Mouse (Mus musculus) midbrain, embryonic 14.5 days (tissue): ENCODE data around the gene Mark3. TPM values are rescaled to one million over a fixed set of nuclear protein-coding genes. Genes with fewer than 3 reads are reported as not detected.
"Not testable (repeated sequence)": the region's sequence is repeated elsewhere in the genome, so short reads cannot be mapped to it uniquely, and the experiment has no call there.

Experiments used
- ATAC-seq: fragments of 200-750 bp; cut with Nextera tagmentation; 2 replicates; pipeline ENCODE4 v1.8.0; 2017; ENCODE audit warnings: moderate number of reproducible peaks, moderate library complexity; ENCODE audit not compliant: low FRiP score, low TSS enrichment
- DNase-seq: peaks from one replicate; pipeline ENCODE4 v3.0.0-alpha.2; 2015
- H3K27ac ChIP-seq: fragments of 300-500 bp; sonication (generic); replicated peaks from 2 replicates; pipeline ENCODE4 v1.5.1; 2014; ENCODE audit warnings: mild to moderate bottlenecking, low read depth, low read length, moderate library complexity
- H3K27me3 ChIP-seq: fragments of 300-500 bp; sonication (generic); 2 replicates; pipeline ENCODE4 v1.6.1; 2014; ENCODE audit warnings: low read length, control low read depth, mixed read lengths; ENCODE audit not compliant: control insufficient read depth, insufficient read depth
- H3K36me3 ChIP-seq: fragments of 300-500 bp; sonication (generic); 2 replicates; pipeline ENCODE4 v1.6.1; 2014; ENCODE audit warnings: low read length, control low read depth; ENCODE audit not compliant: control insufficient read depth, insufficient read depth
- H3K4me1 ChIP-seq: fragments of 300-500 bp; sonication (generic); 2 replicates; pipeline ENCODE4 v1.6.1; 2014; ENCODE audit warnings: mild to moderate bottlenecking, antibody characterized with exemption, low read length, control low read depth; ENCODE audit not compliant: control insufficient read depth, insufficient read depth
- H3K4me2 ChIP-seq: fragments of 300-500 bp; sonication (generic); 2 replicates; pipeline ENCODE4 v1.6.1; 2014; ENCODE audit warnings: mild to moderate bottlenecking, low read length, moderate library complexity
- H3K4me3 ChIP-seq: fragments of 300-500 bp; sonication (generic); replicated peaks from 2 replicates; pipeline ENCODE4 v1.5.1; 2014; ENCODE audit warnings: low read depth, low read length
- H3K9ac ChIP-seq: fragments of 300-500 bp; sonication (generic); replicated peaks from 2 replicates; pipeline ENCODE4 v1.6.1; 2014; ENCODE audit warnings: mild to moderate bottlenecking, low read length, moderate library complexity
- H3K9me3 ChIP-seq: fragments of 300-500 bp; sonication (generic); 2 replicates; pipeline ENCODE4 v1.6.1; 2016; ENCODE audit warnings: low read length, control low read depth, mixed read lengths; ENCODE audit not compliant: control insufficient read depth
- WGBS: fragments of 180-500 bp; shearing (Covaris S2); extraction: QIAGEN DNeasy Blood & Tissue Kit; methylation state at CpG from one replicate; pipeline ENCODE4 v1.1.7; 2014; 5-methylcytosine and 5-hydroxymethylcytosine counted together
- polyA plus RNA-seq: library from polyadenylated mRNA; unstranded; fragments of >200 nt; fragmentation: Nextera tagmentation; extraction: Ambion mirVana; gene quantifications from 2 replicates; pipeline ENCODE4 v1.2.1, GENCODE M21; 2014

Mark3 gene
- polyA plus RNA-seq, 1 experiment from 2014 or later: 76.7 TPM

GRCm38 (mm10) chr12:111555357-111555756 lies 19.0 kb upstream of the Mark3 start:
- Histone ChIP-seq H3K9ac (no peak overlapping the region), H3K27ac (no peak overlapping the region), H3K36me3 (no peaks in the 10 kb centered on the region), H3K27me3 (no peaks in the 10 kb centered on the region), H3K4me2 (no peak overlapping the region), H3K9me3 (no peaks in the 10 kb centered on the region), H3K4me3 (no peak overlapping the region), H3K4me1 (no peaks in the 10 kb centered on the region)
- no peak for ATAC-seq
- DNase-seq: no peak
- 76% methylated on average over 4 of the region's 4 CpGs for WGBS

- not testable (repeated sequence) for H3K9ac ChIP-seq, H3K4me1 ChIP-seq, H3K4me3 ChIP-seq, H3K9me3 ChIP-seq, H3K4me2 ChIP-seq, ATAC-seq, DNase-seq, H3K27ac ChIP-seq, H3K27me3 ChIP-seq, H3K36me3 ChIP-seq
- 76% methylated on average over 5 of the region's 5 CpGs for WGBS
Measured at GRCm38 (mm10) chr12:111555893-111556292, 18.4 kb upstream of the Mark3 start.

GRCm38 (mm10) chr12:111557538-111557937 lies 16.8 kb upstream of the Mark3 start:
- ATAC-seq: no peak
- no peaks in the 10 kb centered on the region for H3K9me3 ChIP-seq
- H3K4me1 ChIP-seq: no peaks in the 10 kb centered on the region
- 79% methylated on average over 6 of the region's 6 CpGs for whole genome bisulfite sequencing
- H3K36me3 ChIP-seq: no peaks in the 10 kb centered on the region
- H3K27ac ChIP-seq: no peak overlapping the region
- no peaks in the 10 kb centered on the region for H3K27me3 ChIP-seq
- no peak overlapping the region for H3K4me3 ChIP-seq
- no peak overlapping the region for H3K4me2 ChIP-seq
- DNase-seq: no peak
- H3K9ac ChIP-seq: no peak overlapping the region

- WGBS: 92% methylated on average over 2 of the region's 2 CpGs
- H3K36me3 ChIP-seq: no peaks in the 10 kb centered on the region
- no peak overlapping the region for H3K27ac ChIP-seq
- H3K4me3 ChIP-seq: no peak overlapping the region
- no peak for ATAC-seq
- H3K9ac ChIP-seq: no peak overlapping the region
- no peaks in the 10 kb centered on the region for H3K4me1 ChIP-seq
- DNase-seq: no peak
- H3K9me3 ChIP-seq: no peaks in the 10 kb centered on the region
- no peaks in the 10 kb centered on the region for H3K27me3 ChIP-seq
- no peak overlapping the region for H3K4me2 ChIP-seq
Measured at GRCm38 (mm10) chr12:111558655-111559054, 15.7 kb upstream of the Mark3 start.

- peak; percentile 24 for DNase-seq
- H3K4me3 ChIP-seq: no peak overlapping the region
- peak overlapping the region; percentile 14; the same call in 1 of the 2 replicates for H3K4me2 ChIP-seq
- WGBS: 67% methylated on average over 18 of the region's 18 CpGs
- ATAC-seq: no peak
- no peak overlapping the region for H3K9ac ChIP-seq
- no peaks in the 10 kb centered on the region for H3K9me3 ChIP-seq
- H3K27ac ChIP-seq: no peak overlapping the region
- H3K27me3 ChIP-seq: no peaks in the 10 kb centered on the region
- H3K36me3 ChIP-seq: no peaks in the 10 kb centered on the region
- no peaks in the 10 kb centered on the region for H3K4me1 ChIP-seq
Measured at GRCm38 (mm10) chr12:111559647-111560258, 14.6 kb upstream of the Mark3 start.

- no peak for ATAC-seq
- 64% methylated on average over 5 of the region's 5 CpGs for WGBS
Measured at GRCm38 (mm10) chr12:111560286-111560685, 14.0 kb upstream of the Mark3 start.

GRCm38 (mm10) chr12:111562276-111562814 lies 12.0 kb upstream of the Mark3 start:
- no peaks in the 10 kb centered on the region for H3K36me3 ChIP-seq
- H3K4me3 ChIP-seq: no peak overlapping the region
- no peaks in the 10 kb centered on the region for H3K9me3 ChIP-seq
- no peaks in the 10 kb centered on the region for H3K4me1 ChIP-seq
- WGBS: 42% methylated on average over 4 of the region's 4 CpGs
- H3K9ac ChIP-seq: no peak overlapping the region
- ATAC-seq: no peak
- DNase-seq: no peak
- no peak overlapping the region for H3K4me2 ChIP-seq
- H3K27me3 ChIP-seq: no peaks in the 10 kb centered on the region
- no peak overlapping the region for H3K27ac ChIP-seq

More at GRCm38 (mm10) chr12:111560286-111560685, 14.0 kb upstream of the Mark3 start:
- Histone ChIP-seq H3K36me3 (no peaks in the 10 kb centered on the region), H3K4me3 (no peak overlapping the region), H3K27ac (no peak overlapping the region), H3K9ac (no peak overlapping the region), H3K27me3 (no peaks in the 10 kb centered on the region), H3K4me1 (no peaks in the 10 kb centered on the region), H3K9me3 (no peaks in the 10 kb centered on the region), H3K4me2 (no peak overlapping the region)
- DNase-seq: no peak

- DNase-seq: no peak
- H3K4me2 ChIP-seq: no peak overlapping the region
- no peaks in the 10 kb centered on the region for H3K36me3 ChIP-seq
- H3K4me3 ChIP-seq: no peak overlapping the region
- no peaks in the 10 kb centered on the region for H3K4me1 ChIP-seq
- WGBS: 50% methylated on average over 5 of the region's 5 CpGs
- H3K27ac ChIP-seq: no peak overlapping the region
- no peaks in the 10 kb centered on the region for H3K27me3 ChIP-seq
- no peak overlapping the region for H3K9ac ChIP-seq
- no peak for ATAC-seq
- no peaks in the 10 kb centered on the region for H3K9me3 ChIP-seq
Measured at GRCm38 (mm10) chr12:111563076-111563629, 11.2 kb upstream of the Mark3 start.

- Histone ChIP-seq H3K36me3 (no peaks in the 10 kb centered on the region), H3K27ac (no peak overlapping the region), H3K9ac (no peak overlapping the region), H3K9me3 (no peaks in the 10 kb centered on the region), H3K4me3 (no peak overlapping the region), H3K4me2 (no peak overlapping the region), H3K27me3 (no peaks in the 10 kb centered on the region), H3K4me1 (no peaks in the 10 kb centered on the region)
- DNase-seq (no peak), ATAC-seq (no peak)
- 82% methylated on average over 5 of the region's 5 CpGs for WGBS
Measured at GRCm38 (mm10) chr12:111565363-111565762, 9.0 kb upstream of the Mark3 start.
